Mouse (Mus musculus) olfactory bulb, adult 2 months (tissue): ENCODE measurements around the gene Wasf2. TPM values are rescaled to one million over a fixed set of nuclear protein-coding genes. Genes with fewer than 3 reads are reported as not detected.

Source experiments
- H3K27ac ChIP-seq: fragments of 200-500 bp; 2 replicates; pipeline ENCODE4 v1.5.1; 2012; ENCODE audit warnings: low read depth, low read length; ENCODE audit not compliant: insufficient read depth
- H3K4me1 ChIP-seq: fragments of 200-500 bp; 2 replicates; pipeline ENCODE4 v1.6.1; 2012; ENCODE audit warnings: low read length; ENCODE audit not compliant: control insufficient read depth, insufficient read depth
- H3K4me3 ChIP-seq: fragments of 200-500 bp; 2 replicates; pipeline ENCODE4 v1.5.1; 2012; ENCODE audit warnings: mild to moderate bottlenecking, low read depth, low read length, moderate library complexity; ENCODE audit not compliant: insufficient read depth
- CTCF ChIP-seq: fragments of 200-500 bp; IDR thresholded peaks from 2 replicates; pipeline ENCODE4 v1.5.1; 2012; ENCODE audit warnings: low read depth, mild to moderate bottlenecking, low read length, moderate library complexity; ENCODE audit not compliant: insufficient read depth
- POLR2A ChIP-seq: fragments of 200-500 bp; IDR thresholded peaks from 2 replicates; pipeline ENCODE4 v1.6.1; 2012; ENCODE audit warnings: mild to moderate bottlenecking, low read depth, low read length, moderate library complexity; ENCODE audit not compliant: insufficient read depth
- WGBS: fragments of 180-500 bp; shearing (Covaris S2); methylation state at CpG from one replicate; pipeline ENCODE4 v1.1.7; 2018; 5-methylcytosine and 5-hydroxymethylcytosine counted together
- polyA plus RNA-seq: library from polyadenylated mRNA; stranded (reverse); fragments of >200 nt; gene quantifications from 2 replicates; pipeline ENCODE4 v1.2.4, GENCODE M21; 2012; ENCODE audit warnings: low replicate concordance; ENCODE audit not compliant: missing spikeins, insufficient read depth, insufficient read length

Wasf2 gene
- polyA plus RNA-seq, 1 experiment, result not detected

DNA sequence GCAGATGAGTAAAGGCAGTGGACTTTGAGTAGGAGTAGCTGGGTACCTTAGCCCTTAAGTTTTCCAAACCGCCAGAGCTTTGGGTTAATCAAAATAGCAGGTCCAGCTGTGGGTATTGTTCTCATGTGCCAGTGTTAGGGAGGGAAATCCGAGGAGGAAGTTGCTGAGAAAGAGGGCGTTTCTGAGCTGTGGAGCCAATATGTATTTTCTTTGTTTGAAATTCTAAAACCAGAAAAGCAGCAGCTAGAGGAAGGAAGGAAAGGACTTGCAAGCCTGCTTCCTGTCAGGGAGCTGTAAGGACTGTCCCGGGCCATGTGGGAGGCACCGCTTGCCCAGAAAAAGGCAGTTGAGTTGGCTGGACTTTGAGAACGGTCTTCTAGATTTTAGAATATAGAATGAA lies 1.7 kb downstream of the Wasf2 start:
- 17% methylated on average over 6 of the region's 6 CpGs for WGBS
- Histone ChIP-seq H3K4me3 (no peak overlapping the region), H3K27ac (no peak overlapping the region), H3K4me1 (peaks cover 12% of the 10 kb centered on the region; the same call in 1 of the 2 replicates)
- TF ChIP-seq CTCF (no peak), POLR2A (no peak)

DNA sequence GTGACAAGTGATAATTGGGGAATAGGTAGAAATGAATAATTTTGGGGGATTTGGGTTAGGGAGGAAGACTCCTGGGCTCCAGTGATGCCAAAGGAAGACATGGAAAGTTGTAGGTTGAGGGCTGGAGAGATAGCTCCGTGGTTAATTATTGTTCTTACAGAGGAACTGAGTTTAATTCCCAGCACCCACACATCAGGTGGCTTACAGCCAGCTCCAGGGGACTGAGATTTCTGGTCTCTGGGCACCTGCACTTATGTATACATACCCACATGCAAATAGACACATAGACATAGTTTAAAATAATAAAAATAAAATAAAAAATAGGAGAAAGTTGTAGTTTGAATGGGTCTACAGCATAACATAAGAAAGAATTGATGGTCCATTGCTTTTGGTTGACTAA lies 6.6 kb downstream of the Wasf2 start:
- WGBS, result 41% methylated on average over 1 of the region's 1 CpGs
- TF ChIP-seq CTCF (no peak), POLR2A (no peak)

DNA sequence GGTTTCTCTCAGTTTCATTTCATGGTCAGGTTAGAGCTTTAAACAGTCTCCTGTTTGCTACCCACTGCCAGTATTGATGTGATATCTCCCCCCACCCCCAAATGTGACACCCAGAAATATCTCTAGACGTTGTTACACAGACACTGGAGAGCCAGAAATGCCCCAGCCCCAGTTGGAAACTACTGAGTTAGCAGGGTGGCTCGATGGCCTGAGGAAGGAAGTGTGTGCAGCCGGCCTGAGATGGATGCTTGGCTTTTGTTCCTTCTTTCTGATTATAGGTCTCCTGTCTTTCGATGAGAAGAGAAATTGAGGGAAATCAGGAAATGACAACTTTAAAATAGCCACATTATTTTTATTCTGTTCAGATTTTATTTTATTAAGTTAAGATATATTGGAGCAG lies 8.7 kb downstream of the Wasf2 start:
- TF ChIP-seq CTCF, result no peak
- TF ChIP-seq POLR2A, result no peak
- peaks cover 2% of the 10 kb centered on the region; the same call in 1 of the 2 replicates for H3K4me1 ChIP-seq
- H3K27ac ChIP-seq, result no peak overlapping the region
- WGBS, result 67% methylated on average over 4 of the region's 4 CpGs
- H3K4me3 ChIP-seq, result no peak overlapping the region

More for the DNA sequence above, 6.6 kb downstream of the Wasf2 start:
- Histone ChIP-seq H3K4me3 (no peak overlapping the region), H3K27ac (no peak overlapping the region), H3K4me1 (peaks cover 5% of the 10 kb centered on the region; the same call in 1 of the 2 replicates)

DNA sequence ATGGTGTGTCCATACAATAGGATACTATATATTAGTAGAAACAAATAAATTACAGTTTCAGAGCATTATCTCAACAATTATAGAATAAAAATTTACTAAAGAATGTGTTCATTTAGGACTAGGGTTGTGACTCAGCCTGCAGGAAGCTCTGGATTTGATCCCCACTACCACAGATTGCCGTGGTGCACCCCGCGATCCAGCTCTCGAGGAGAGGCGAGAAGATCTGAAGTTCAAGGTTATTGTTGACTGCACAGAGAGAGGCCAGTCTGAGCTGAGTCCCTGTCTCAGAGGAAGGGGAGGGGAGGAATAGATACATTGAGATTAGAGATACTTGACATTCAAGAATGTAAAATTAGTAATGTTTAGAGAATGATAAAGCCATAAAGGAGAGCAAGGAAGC lies 24.7 kb downstream of the Wasf2 start:
- no peak overlapping the region for H3K4me3 ChIP-seq
- TF ChIP-seq POLR2A (no peak), CTCF (no peak)
- WGBS, result 92% methylated on average over 5 of the region's 5 CpGs
- H3K27ac ChIP-seq, result no peak overlapping the region
- peaks cover 2% of the 10 kb centered on the region; the same call in 1 of the 2 replicates for H3K4me1 ChIP-seq

DNA sequence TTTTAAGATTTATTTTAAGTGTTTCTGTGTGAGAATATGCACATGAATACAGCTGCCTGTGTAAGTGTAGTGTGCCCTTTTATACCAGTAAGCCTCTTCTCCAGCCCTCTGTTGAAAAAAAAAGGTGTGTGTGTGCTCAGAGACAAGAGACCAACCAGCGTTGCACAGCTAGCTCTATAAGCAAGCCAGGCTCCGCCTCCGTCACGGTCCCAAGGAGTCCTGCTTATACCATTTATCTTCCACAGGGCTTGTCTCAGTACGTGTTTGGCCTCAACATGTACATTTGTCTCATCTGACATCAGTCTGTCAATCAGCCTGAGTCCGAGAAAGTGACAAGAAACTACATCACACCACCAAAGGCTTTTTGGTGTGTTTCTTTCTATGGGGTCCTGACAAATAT lies 25.4 kb downstream of the Wasf2 start:
- H3K4me3 ChIP-seq, result no peak overlapping the region
- WGBS, result 90% methylated on average over 6 of the region's 6 CpGs
- peaks cover 5% of the 10 kb centered on the region for H3K4me1 ChIP-seq
- H3K27ac ChIP-seq, result no peak overlapping the region
- no peak for TF ChIP-seq POLR2A
- no peak for TF ChIP-seq CTCF

DNA sequence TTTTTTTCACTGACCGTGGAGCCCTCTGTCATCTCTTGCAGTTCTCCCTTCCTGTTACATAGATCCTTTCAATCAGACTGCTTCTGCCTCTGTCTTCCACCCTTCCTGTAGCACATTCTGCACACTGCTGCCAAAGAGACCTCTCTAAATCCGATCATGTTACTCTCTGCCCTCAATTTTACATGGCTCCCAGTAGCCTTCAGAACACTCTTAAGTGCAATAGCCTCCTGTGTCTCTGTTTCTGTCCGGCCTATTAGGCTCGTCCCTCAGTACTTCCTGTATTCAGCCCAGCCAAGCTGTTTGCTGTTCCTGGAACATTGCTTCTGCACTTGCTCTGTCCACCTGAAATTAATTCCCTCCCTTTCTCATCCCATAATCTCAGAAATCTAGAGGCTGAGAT lies 26.1 kb downstream of the Wasf2 start:
- TF ChIP-seq CTCF (no peak), POLR2A (no peak)
- Histone ChIP-seq H3K4me3 (no peak overlapping the region), H3K27ac (no peak overlapping the region), H3K4me1 (peaks cover 5% of the 10 kb centered on the region)
- WGBS, result 71% methylated on average over 4 of the region's 4 CpGs

DNA sequence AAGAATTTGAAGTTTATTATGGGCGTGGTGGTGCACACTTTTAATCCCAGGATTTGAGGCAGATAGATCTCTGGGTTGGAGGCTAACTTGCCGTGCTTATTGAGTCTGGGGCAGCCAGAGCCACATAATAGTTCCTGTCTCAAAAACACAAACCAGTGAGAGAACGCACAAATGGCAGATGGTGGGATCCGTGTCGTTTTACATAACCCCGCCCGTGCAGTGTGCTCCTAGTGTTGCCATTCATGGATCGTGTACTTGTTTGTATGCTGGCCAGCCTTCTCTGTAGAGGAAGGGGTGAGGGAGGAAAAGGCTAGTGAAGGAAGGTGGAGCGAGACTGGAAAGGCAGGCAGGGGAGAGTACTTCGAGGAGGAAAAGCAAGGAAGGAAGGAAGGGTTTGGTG lies 26.5 kb downstream of the Wasf2 start:
- no peak overlapping the region for H3K27ac ChIP-seq
- 62% methylated on average over 10 of the region's 10 CpGs for WGBS
- TF ChIP-seq POLR2A (no peak), CTCF (no peak)

DNA sequence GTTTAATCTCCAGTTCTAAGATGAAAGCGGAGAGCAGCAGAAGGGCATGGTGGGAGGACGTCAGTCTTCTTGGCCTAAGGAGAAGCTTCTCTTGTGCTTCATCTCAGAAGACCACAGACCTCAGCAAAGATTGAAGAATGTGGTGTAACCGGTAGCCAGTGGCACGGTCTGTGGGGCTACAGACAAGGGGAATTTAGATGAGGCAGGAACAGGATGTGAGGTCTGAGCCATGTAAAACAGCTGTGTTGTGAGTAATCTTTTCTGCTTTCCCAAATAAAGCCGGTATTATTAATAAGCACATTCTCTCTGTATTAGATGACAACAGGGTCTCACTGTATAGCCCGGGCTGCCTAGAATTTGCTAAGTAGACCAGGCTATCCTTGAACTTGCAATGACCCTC lies 28.8 kb downstream of the Wasf2 start:
- H3K4me1 ChIP-seq, result peaks cover 5% of the 10 kb centered on the region
- H3K4me3 ChIP-seq, result no peak overlapping the region
- TF ChIP-seq POLR2A, result no peak
- TF ChIP-seq CTCF, result no peak
- no peak overlapping the region for H3K27ac ChIP-seq
- 55% methylated on average over 6 of the region's 6 CpGs for WGBS

More for the DNA sequence above, 26.5 kb downstream of the Wasf2 start:
- H3K4me3 ChIP-seq, result no peak overlapping the region
- peaks cover 5% of the 10 kb centered on the region for H3K4me1 ChIP-seq

DNA sequence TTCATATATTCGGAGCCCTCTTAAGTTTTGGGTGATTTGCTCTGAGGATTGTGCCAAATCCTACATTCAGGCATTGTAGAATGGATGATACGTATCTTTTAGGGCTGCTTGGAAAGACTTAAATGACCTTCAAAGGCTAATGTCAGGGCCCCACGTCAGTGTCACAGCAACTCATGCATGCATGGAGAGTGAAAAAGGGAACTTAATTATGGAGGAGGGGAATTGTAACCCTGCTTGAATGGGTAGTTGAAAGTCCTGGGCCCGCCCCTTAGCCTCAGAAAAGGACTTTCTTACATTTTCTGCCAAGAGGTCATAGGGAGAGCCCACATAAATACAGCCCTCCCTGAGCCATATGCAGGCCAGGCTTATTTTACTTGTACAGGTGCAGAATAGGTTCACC lies 29.3 kb downstream of the Wasf2 start:
- TF ChIP-seq CTCF, result no peak
- no peak for TF ChIP-seq POLR2A
- no peak overlapping the region for H3K4me3 ChIP-seq
- H3K4me1 ChIP-seq, result peaks cover 5% of the 10 kb centered on the region
- 56% methylated on average over 4 of the region's 4 CpGs for WGBS
- H3K27ac ChIP-seq, result no peak overlapping the region

DNA sequence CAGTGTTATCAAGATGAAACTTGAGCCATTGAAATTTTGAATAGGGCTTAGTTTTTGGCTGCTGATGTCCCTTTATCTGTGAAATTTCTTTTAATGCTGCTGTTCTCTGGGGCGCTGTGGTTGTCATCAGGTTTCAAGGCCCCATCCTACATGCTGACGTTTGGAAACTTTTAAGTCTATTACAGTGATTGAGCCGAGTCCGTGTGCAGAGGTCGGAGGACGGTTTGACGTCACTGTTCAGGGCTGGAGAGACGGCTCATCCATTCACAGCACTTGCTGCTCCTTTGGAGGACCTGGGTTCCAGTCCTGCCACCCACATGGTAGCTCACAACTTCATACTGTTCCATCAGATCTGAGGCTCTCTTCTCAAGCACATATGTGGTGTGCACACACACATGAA lies 29.9 kb downstream of the Wasf2 start:
- H3K27ac ChIP-seq, result no peak overlapping the region
- H3K4me3 ChIP-seq, result no peak overlapping the region
- WGBS, result 78% methylated on average over 8 of the region's 8 CpGs
- no peak for TF ChIP-seq POLR2A
- H3K4me1 ChIP-seq, result peaks cover 5% of the 10 kb centered on the region

DNA sequence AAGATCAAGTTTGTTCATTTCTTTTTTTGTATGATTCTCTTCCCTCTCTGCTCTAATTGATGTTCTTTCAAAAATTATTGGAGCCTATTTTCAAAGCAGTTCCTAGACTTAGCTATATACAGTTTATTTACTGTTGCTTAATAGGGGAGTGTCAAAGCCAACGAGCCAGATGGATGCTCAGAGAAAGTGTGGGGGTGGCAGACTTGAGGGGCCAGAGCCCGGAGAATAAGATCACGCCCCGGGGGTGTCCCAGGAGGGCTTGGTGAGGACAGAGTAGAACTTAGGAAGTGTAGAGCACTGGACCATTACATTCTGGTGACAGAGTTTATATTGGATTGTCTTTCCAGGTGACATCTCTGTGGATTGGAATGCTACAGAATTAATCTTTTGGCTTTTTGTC lies 30.5 kb downstream of the Wasf2 start:
- 42% methylated on average over 4 of the region's 4 CpGs for WGBS
- TF ChIP-seq POLR2A, result no peak
- Histone ChIP-seq H3K27ac (no peak overlapping the region), H3K4me3 (no peak overlapping the region), H3K4me1 (peaks cover 5% of the 10 kb centered on the region)
